Mouse (Mus musculus) kidney, postnatal 14 days (tissue): ENCODE measurements around the gene Prtg.
A peak's percentile ranks its signal among the peaks of the same experiment; 100 is the strongest.

ENCODE experiments used
- DNase-seq: peaks from one replicate; pipeline ENCODE4 v3.0.0; 2022; ENCODE audit warnings: mixed read lengths

The Prtg gene

GRCm38 (mm10) chr9:72806731-72807419 lies at the start of gene Prtg:
TSS of gene Prtg (plus strand) at chr9:72806874.
- DNase-seq, result peak; percentile 43

- DNase-seq, result no peak
Observed at GRCm38 (mm10) chr9:72757143-72757542, 49.5 kb upstream of the Prtg start.

- DNase-seq, result no peak
Observed at GRCm38 (mm10) chr9:72758705-72759131, 48.0 kb upstream of the Prtg start.

GRCm38 (mm10) chr9:72763050-72763718 lies 43.5 kb upstream of the Prtg start:
- peak; percentile 32 for DNase-seq

- peak; percentile 89 for DNase-seq
Observed at GRCm38 (mm10) chr9:72766789-72767349, 39.8 kb upstream of the Prtg start.

- DNase-seq, result no peak
Observed at GRCm38 (mm10) chr9:72775022-72775421, 31.7 kb upstream of the Prtg start.

- no peak for DNase-seq
Observed at GRCm38 (mm10) chr9:72779004-72779403, 27.7 kb upstream of the Prtg start.

GRCm38 (mm10) chr9:72779733-72780132 lies 26.9 kb upstream of the Prtg start:
- DNase-seq, result no peak

GRCm38 (mm10) chr9:72780694-72781093 lies 26.0 kb upstream of the Prtg start:
- DNase-seq, result no peak

GRCm38 (mm10) chr9:72781466-72781865 lies 25.2 kb upstream of the Prtg start:
- no peak for DNase-seq

GRCm38 (mm10) chr9:72782121-72782520 lies 24.6 kb upstream of the Prtg start:
- no peak for DNase-seq

GRCm38 (mm10) chr9:72787732-72788131 lies 18.9 kb upstream of the Prtg start:
- DNase-seq, result no peak

- DNase-seq, result no peak
Observed at GRCm38 (mm10) chr9:72790530-72791212, 16.0 kb upstream of the Prtg start.

- peak; percentile 42 for DNase-seq
Observed at GRCm38 (mm10) chr9:72791213-72791582, 15.5 kb upstream of the Prtg start.

- DNase-seq, result peak; percentile 30
Observed at GRCm38 (mm10) chr9:72791681-72792080, 15.0 kb upstream of the Prtg start.

GRCm38 (mm10) chr9:72795243-72795642 lies 11.4 kb upstream of the Prtg start:
- DNase-seq, result no peak

- DNase-seq, result peak; percentile 20
Observed at GRCm38 (mm10) chr9:72797136-72797621, 9.5 kb upstream of the Prtg start.

GRCm38 (mm10) chr9:72803280-72803679 lies 3.4 kb upstream of the Prtg start:
- no peak for DNase-seq

- DNase-seq, result no peak
Observed at GRCm38 (mm10) chr9:72806146-72806545, 528 bp upstream of the Prtg start.

- peak; percentile 65 for DNase-seq
Observed at GRCm38 (mm10) chr9:72807420-72808005, 839 bp downstream of the Prtg start.

GRCm38 (mm10) chr9:72808176-72808575 lies 1.5 kb downstream of the Prtg start:
- peak; percentile 8 for DNase-seq

- no peak for DNase-seq
Observed at GRCm38 (mm10) chr9:72808586-72808985, 1.9 kb downstream of the Prtg start.

GRCm38 (mm10) chr9:72809077-72809476 lies 2.4 kb downstream of the Prtg start:
- DNase-seq, result no peak
